Mouse (Mus musculus): ENCODE results near the gene Polr1a.

The Polr1a gene

DNA sequence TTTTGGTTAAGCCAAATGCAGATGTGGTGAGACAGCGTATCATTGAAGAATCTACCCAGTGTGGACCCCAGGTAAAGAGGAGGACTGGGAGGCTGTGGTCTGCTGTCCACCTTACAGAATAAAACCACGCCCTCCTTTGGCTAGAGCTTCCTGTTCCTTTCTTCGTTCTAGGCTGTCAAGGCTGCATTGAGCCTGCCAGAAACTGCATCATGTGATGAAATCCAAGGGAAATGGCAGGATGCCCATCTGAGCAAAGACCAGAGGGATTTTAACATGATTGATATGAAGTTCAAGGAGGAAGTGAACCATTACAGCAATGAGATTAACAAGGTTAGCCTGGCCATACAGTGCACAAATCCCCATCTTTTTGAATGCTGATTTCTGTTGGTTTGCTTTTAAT lies 41.7 kb downstream of the Polr1a start:
- no peak for DNase-seq

DNA sequence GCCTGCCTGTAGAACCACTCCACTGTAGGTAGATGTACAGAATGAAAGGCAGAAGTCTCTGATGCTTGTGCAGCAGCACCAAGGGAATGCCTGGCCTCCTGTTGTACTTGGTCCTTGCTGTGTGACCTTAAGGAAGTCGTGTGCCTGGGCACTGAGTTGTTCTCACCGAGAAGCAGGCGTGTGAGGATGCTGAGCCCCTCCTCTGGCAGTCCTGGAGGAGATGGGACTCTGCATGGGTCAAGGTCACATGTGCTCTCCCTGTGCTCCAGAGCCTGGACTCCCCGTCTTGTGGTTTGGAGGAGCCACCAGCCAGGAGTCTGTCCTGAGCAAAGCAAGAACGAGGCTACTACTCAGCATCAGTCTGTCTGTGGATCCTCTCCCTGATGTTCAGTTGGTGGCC lies 42.3 kb downstream of the Polr1a start:
- no peak for DNase-seq

DNA sequence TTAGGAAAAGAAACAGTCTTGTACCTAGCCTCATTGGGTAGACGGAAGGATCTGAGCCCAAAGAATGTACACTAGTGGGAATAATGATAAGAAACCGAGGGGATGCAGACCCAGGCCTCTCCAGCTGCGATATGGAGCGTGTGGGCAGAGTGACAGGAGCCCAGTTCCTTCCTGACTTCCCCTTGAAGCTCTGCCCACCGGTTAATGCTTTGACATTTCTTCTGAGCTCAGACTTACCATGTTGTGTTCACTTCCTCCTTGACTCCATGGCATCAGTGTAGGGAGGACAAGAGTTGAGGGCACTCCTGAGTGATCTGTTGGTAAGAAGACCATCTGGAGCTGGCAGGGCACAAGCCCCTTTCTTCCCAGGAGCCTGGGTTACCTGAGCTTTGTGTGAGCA lies 53.3 kb downstream of the Polr1a start:
- DNase-seq, result no peak

GRCm38 (mm10) chr6:71962706-71963105 lies 53.9 kb downstream of the Polr1a start:
- no peak for DNase-seq

- DNase-seq, result no peak
Measured at GRCm38 (mm10) chr6:71963561-71963960, 54.7 kb downstream of the Polr1a start.

- no peak for DNase-seq
Measured at GRCm38 (mm10) chr6:71966683-71967303, 57.9 kb downstream of the Polr1a start.

GRCm38 (mm10) chr6:71967847-71968246 lies 59.0 kb downstream of the Polr1a start:
- DNase-seq, result peak; percentile 47

GRCm38 (mm10) chr6:71969459-71969858 lies 60.6 kb downstream of the Polr1a start:
- DNase-seq, result no peak

DNA sequence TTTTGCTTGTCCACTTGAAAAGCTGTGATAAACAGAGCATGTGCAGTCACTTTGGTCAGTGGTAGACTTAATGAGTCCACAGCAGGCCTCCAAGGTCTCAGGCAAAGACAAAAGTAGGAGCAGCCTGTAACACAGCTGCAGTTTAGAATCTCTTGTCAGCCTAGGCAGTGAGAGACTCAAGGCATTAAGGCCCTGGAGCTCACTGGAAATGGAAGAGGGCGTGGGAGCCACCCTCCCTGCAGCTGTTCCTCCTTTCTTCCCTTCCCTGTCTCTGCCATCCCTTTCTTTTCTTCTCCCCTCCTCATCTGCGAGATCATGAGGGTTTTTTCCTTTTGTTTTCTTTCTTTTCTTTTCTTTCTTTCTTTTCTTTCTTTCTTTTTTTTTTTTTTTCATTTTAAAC lies 61.3 kb downstream of the Polr1a start:
- DNase-seq, result no peak

- DNase-seq, result no peak
Measured at GRCm38 (mm10) chr6:71976592-71976991, 67.7 kb downstream of the Polr1a start.

DNA sequence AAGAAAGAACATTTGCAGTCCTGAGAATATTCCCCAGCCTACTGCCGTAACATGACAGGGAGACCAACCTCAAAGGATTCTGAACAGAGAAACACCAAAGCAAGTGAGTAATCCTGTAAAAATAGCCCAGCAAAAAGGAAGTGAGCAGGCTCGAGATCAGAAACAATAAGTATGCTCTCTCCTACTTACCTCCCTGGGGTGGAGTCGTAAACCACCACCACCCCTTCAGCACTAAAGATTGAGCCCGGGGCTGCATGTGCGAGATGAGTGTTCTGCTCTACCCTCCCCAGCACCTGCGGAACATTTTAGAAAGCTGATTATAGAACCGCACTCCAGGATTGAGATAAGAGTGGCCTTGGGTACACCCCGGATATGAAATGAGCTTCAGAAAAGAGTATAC lies 71.3 kb downstream of the Polr1a start:
- DNase-seq, result no peak

- DNase-seq, result no peak
Measured at GRCm38 (mm10) chr6:71980587-71980986, 71.7 kb downstream of the Polr1a start.

- DNase-seq, result no peak
Measured at GRCm38 (mm10) chr6:71981450-71981849, 72.6 kb downstream of the Polr1a start.

- no peak for DNase-seq
Measured at GRCm38 (mm10) chr6:71985984-71986383, 77.1 kb downstream of the Polr1a start.

- no peak for DNase-seq
Measured at GRCm38 (mm10) chr6:71987546-71988248, 78.8 kb downstream of the Polr1a start.

DNA sequence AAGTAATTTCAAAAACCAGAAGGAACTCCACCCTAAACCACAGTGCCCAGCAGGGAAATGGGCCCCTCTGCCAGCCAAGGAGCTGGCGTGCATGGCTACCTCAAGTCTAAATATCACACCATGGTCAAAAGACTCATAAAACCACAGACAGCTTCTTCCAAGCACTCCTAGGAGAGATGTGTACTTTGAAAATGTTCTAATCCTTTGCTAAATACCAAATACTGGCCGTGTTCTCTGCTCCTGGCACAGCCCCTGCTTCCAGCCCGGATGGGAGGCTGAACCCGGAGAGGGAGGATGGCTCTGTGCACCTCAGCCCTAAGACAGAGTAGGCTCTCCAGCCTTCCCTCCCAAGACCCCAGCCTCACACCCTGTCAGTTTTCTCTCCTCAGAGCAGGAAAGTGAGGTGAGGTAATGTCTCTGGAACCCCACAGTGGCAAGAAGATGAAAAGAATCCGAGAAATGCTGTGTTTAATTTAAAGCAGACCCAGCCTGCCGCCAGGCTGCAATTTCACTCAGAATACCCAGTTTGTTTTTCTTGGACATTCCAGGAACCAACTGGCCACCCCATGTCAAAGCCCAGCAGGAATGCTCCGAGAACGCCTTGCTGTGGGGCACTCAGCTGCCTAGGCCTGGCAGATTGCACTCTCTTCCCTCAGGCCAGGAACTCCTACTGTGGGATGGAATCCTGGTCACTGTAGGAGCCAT lies 80.9 kb downstream of the Polr1a start:
- peak; percentile 96 for DNase-seq

DNA sequence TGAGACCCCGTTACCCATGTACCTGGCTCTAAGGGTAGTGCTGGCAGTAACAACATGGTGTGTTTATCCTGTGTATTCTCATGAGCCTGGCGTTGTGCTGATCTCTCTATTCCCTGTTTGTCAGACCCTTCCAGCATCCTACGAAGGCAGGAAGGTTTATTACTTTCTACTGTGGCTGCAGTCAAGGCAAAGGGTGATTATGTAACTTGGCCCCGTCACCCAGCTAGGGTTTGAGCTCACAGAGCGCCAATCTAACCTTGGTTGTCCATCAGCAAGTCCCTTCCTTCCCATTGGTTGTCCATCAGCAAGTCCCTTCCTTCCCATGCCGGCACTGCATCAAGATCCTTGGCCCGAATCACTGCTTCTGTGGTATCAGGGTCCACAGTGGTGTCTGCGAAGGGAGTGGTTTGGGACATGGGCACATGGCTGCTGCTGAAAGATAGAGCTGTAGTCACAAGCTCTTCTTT lies 81.6 kb downstream of the Polr1a start:
- peak; percentile 91 for DNase-seq

- DNase-seq, result peak; percentile 87
Measured at GRCm38 (mm10) chr6:71991190-71991932, 82.5 kb downstream of the Polr1a start.

DNA sequence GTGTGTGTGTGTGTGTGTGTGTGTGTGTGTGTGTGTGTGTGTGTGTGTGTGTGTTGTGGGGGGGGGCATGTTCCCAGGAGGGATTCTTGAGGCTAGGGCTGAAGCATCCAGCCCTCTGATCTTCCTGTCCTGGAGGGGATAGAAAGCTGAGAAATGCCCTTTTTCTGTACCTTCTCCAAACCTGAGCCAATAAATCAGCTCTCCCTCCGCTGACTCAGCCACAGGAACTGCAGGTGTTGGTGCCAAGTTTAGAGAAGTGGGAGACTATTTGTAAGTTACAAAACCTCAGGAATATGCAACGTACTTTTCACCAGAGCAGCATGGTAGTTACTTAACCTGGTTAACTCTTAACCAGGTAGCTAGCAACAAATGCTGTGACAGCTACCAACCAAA lies 83.1 kb downstream of the Polr1a start:
- DNase-seq, result no peak

GRCm38 (mm10) chr6:71994004-71994403 lies 85.2 kb downstream of the Polr1a start:
- DNase-seq, result no peak

DNA sequence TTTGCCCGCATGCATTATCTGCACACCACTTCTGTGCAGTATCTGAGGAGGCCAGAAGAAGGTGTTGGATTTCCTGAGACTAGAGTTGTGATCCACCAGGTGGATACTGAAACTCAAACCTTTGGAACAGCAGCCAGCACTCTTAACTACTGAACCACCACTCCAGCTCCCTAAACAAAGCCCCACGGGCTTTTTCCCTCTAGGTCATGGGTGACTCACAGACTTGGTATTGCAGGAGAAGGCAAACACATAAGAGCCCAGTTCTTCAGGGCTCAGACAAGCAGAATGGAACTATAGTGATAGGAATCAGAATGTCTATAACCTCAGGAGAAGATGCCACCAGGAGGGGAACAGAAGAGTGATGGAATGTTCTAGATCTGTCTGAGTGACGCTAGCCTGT lies 86.2 kb downstream of the Polr1a start:
- DNase-seq, result no peak

- peak; percentile 92 for DNase-seq
Measured at GRCm38 (mm10) chr6:71997215-71997614, 88.4 kb downstream of the Polr1a start.

DNA sequence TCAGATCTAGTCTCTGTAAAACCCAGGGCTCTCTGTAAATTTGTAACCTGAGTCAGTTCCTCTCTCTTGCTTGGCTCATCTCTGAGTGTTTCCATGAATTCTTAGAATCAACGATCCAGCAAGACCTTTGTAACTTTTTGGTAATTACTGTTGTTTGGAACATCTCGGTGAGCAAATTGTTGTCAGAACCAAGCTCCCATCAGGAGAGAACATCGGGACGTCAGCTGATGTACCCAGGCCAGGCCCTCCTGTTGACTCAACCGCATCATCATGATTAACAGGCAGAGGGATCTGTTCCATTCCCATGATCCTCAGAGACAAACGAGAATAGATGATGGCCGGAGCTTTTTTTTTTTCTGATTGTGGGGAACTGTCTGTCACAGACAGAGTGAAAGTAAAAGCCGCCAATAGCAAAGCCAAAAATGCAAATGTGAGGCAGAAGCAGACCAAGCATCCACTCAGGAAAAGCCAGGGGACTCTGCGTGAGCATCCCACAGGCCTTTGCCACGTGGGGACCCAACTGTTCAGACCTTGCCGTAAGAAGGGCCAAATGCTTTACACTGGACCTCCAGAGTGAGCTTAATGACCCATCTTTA lies 91.2 kb downstream of the Polr1a start:
- DNase-seq, result no peak

All from cerebellum, adult 11-12 months (tissue).